In genomic region chr4:36576256-36576655, GRCm38 (mm10) we compare ENCODE assay signal across 32 mouse cellular contexts.
DNase-seq lines count a peak whose midpoint lies in the region; ATAC-seq lines count a peak whose summit lies in the region.
"Had no signal": no experiment of that assay in that cellular context is flagged by ENCODE, and none has a peak within 500 bp of the region (broad histone marks: within the 10 kb centered on the region; RNA-seq: fewer than 3 reads in every experiment).

No protein-coding gene starts in this region.

- no peaks in the 10 kb centered on the region for H3K4me1 ChIP-seq in hindbrain, embryonic 14.5 days (replicated peaks; ENCODE audit: control insufficient read depth, insufficient read depth, low read length)
- H3K4me1 ChIP-seq in hindbrain, embryonic 10.5 days (replicated peaks), result no peaks in the 10 kb centered on the region
- H3K4me1 ChIP-seq in midbrain, embryonic 13.5 days (replicated peaks), result no peaks in the 10 kb centered on the region
- H3K4me1 ChIP-seq in midbrain, embryonic 11.5 days (ENCODE audit: control insufficient read depth, insufficient read depth, low read length), result no peaks in the 10 kb centered on the region
- H3K4me1 ChIP-seq: embryonic facial prominence, embryonic 13.5 days; heart, embryonic 10.5 days; heart, embryonic 15.5 days; limb, embryonic 12.5 days; liver, embryonic 15.5 days; neural tube, embryonic 12.5 days had no signal

- H3K27ac ChIP-seq in hindbrain, embryonic 14.5 days, result no peak overlapping the region
- H3K27ac ChIP-seq in hindbrain, embryonic 10.5 days, result no peak overlapping the region
- H3K27ac ChIP-seq in midbrain, embryonic 13.5 days, result no peak overlapping the region
- no peak overlapping the region for H3K27ac ChIP-seq in midbrain, embryonic 11.5 days (ENCODE audit: low read depth, low read length)
- H3K27ac ChIP-seq: embryonic facial prominence, embryonic 13.5 days; heart, embryonic 10.5 days; heart, embryonic 15.5 days; limb, embryonic 12.5 days; liver, embryonic 15.5 days; neural tube, embryonic 12.5 days; stomach, postnatal 0 days had no signal

- no peak overlapping the region for H3K4me2 ChIP-seq in hindbrain, embryonic 14.5 days (replicated peaks)
- H3K4me2 ChIP-seq in midbrain, embryonic 13.5 days (replicated peaks), result no peak overlapping the region
- no peak overlapping the region for H3K4me2 ChIP-seq in midbrain, embryonic 11.5 days
- H3K4me2 ChIP-seq: embryonic facial prominence, embryonic 13.5 days; heart, embryonic 15.5 days; limb, embryonic 12.5 days; liver, embryonic 15.5 days; lung, embryonic 14.5 days; neural tube, embryonic 12.5 days had no signal

- H3K4me3 ChIP-seq in hindbrain, embryonic 14.5 days (replicated peaks; ENCODE audit: low read length), result no peak overlapping the region
- H3K4me3 ChIP-seq in hindbrain, embryonic 10.5 days, result no peak overlapping the region
- no peak overlapping the region for H3K4me3 ChIP-seq in midbrain, embryonic 13.5 days (replicated peaks)
- H3K4me3 ChIP-seq in midbrain, embryonic 11.5 days (ENCODE audit: low read depth, low read length), result no peak overlapping the region
- H3K4me3 ChIP-seq: embryonic facial prominence, embryonic 13.5 days; erythroblast, embryonic 14.5 days; heart, embryonic 10.5 days; heart, embryonic 15.5 days; limb, embryonic 12.5 days; liver, embryonic 15.5 days; neural tube, embryonic 12.5 days had no signal

- no peaks in the 10 kb centered on the region for H3K27me3 ChIP-seq in hindbrain, embryonic 14.5 days (ENCODE audit: control insufficient read depth, insufficient read depth, low read length)
- no peaks in the 10 kb centered on the region for H3K27me3 ChIP-seq in hindbrain, embryonic 10.5 days (ENCODE audit: insufficient read depth, poor library complexity, severe bottlenecking)
- H3K27me3 ChIP-seq in midbrain, embryonic 13.5 days, result no peaks in the 10 kb centered on the region
- no peaks in the 10 kb centered on the region for H3K27me3 ChIP-seq in midbrain, embryonic 11.5 days (ENCODE audit: control insufficient read depth, insufficient read depth, low read length)
- H3K27me3 ChIP-seq: CH12.LX; embryonic facial prominence, embryonic 13.5 days; heart, embryonic 15.5 days; limb, embryonic 12.5 days; liver, embryonic 15.5 days; neural tube, embryonic 12.5 days had no signal

- H3K9me3 ChIP-seq in hindbrain, embryonic 14.5 days (ENCODE audit: control insufficient read depth, low read length), result no peaks in the 10 kb centered on the region
- no peaks in the 10 kb centered on the region for H3K9me3 ChIP-seq in hindbrain, embryonic 10.5 days
- H3K9me3 ChIP-seq in midbrain, embryonic 13.5 days, result no peaks in the 10 kb centered on the region
- no peaks in the 10 kb centered on the region for H3K9me3 ChIP-seq in midbrain, embryonic 11.5 days (ENCODE audit: control insufficient read depth, low read length)
- H3K9me3 ChIP-seq: embryonic facial prominence, embryonic 13.5 days; heart, embryonic 10.5 days; heart, embryonic 15.5 days; limb, embryonic 12.5 days; liver, embryonic 15.5 days; neural tube, embryonic 12.5 days had no signal

- no peaks in the 10 kb centered on the region for H3K36me3 ChIP-seq in hindbrain, embryonic 14.5 days (replicated peaks; ENCODE audit: control insufficient read depth, insufficient read depth)
- H3K36me3 ChIP-seq in hindbrain, embryonic 10.5 days, result no peaks in the 10 kb centered on the region
- no peaks in the 10 kb centered on the region for H3K36me3 ChIP-seq in midbrain, embryonic 13.5 days
- H3K36me3 ChIP-seq in midbrain, embryonic 11.5 days (ENCODE audit: control insufficient read depth, insufficient read depth, low read length), result no peaks in the 10 kb centered on the region
- H3K36me3 ChIP-seq: embryonic facial prominence, embryonic 13.5 days; heart, embryonic 10.5 days; heart, embryonic 15.5 days; limb, embryonic 12.5 days; liver, embryonic 15.5 days; neural tube, embryonic 12.5 days had no signal

- H3K9ac ChIP-seq in hindbrain, embryonic 14.5 days, result no peak overlapping the region
- H3K9ac ChIP-seq in midbrain, embryonic 13.5 days (replicated peaks), result no peak overlapping the region
- no peak overlapping the region for H3K9ac ChIP-seq in midbrain, embryonic 11.5 days (ENCODE audit: low read length)
- H3K9ac ChIP-seq: embryonic facial prominence, embryonic 13.5 days; heart, embryonic 15.5 days; limb, embryonic 12.5 days; liver, embryonic 15.5 days; lung, embryonic 14.5 days; neural tube, embryonic 12.5 days had no signal

- 62% methylated on average over 3 of the region's 3 CpGs for WGBS in hindbrain, embryonic 14.5 days
- WGBS in hindbrain, embryonic 10.5 days, result 70% methylated on average over 3 of the region's 3 CpGs
- WGBS in midbrain, embryonic 13.5 days, result 60% methylated on average over 3 of the region's 3 CpGs
- 79% methylated on average over 3 of the region's 3 CpGs for WGBS in midbrain, embryonic 11.5 days

- DNase-seq in cerebellum, postnatal 10 days, result peak; percentile 24 to 36
- DNase-seq in hindbrain, embryonic 14.5 days (ENCODE audit: low spot score), result peak; percentile 34
- no peak for DNase-seq in hindbrain, embryonic 10.5 days (ENCODE audit: low spot score)
- no peak for DNase-seq in midbrain, embryonic 11.5 days (ENCODE audit: low spot score, missing footprints)
- no peak for DNase-seq in layer of hippocampus, postnatal 25 days (ENCODE audit: extremely low spot score in 1 of 2, low spot score in 1 of 2)
- DNase-seq: adrenal gland, adult 2 months; adrenal gland, postnatal 36 days; cerebellum, adult 8-10 months; cerebellum, postnatal 36 days; embryo, embryonic 11 days; gastrocnemius, postnatal 25 days; kidney, adult 9 months; kidney, postnatal 10 days; lung, postnatal 14 days; right cerebral cortex, adult 18-20 months; thymus, adult 18-20 months; thymus, postnatal 25 days had no signal

- no peak for ATAC-seq in cerebellum, adult (ENCODE audit: insufficient number of reproducible peaks, low FRiP score, low TSS enrichment)
- peak; percentile 57; the same call in 1 of the 2 replicates for ATAC-seq in hindbrain, embryonic 14.5 days (ENCODE audit: low FRiP score)
- ATAC-seq in midbrain, embryonic 13.5 days, result peak; percentile 58; the same call in 1 of the 2 replicates
- no peak for ATAC-seq in midbrain, embryonic 11.5 days (ENCODE audit: low FRiP score)
- no peak for ATAC-seq in frontal cortex, adult (ENCODE audit: low TSS enrichment)
- ATAC-seq: activated CD4-positive, CD25-positive, alpha-beta regulatory T cell, adult 4 months; intestine, postnatal 0 days had no signal

Comparison
In these comparisons a context has a peak if more than half of its experiments do, and no peak if none do; other contexts are left out.
1. DNase-seq: peak in cerebellum, postnatal 10 days (2 of 2) and hindbrain, embryonic 14.5 days (single experiment); none in hindbrain, embryonic 10.5 days (single experiment), midbrain, embryonic 11.5 days (single experiment) and layer of hippocampus, postnatal 25 days (0 of 2).
2. ATAC-seq: peak in hindbrain, embryonic 14.5 days (single experiment) and midbrain, embryonic 13.5 days (single experiment); none in cerebellum, adult (single experiment), midbrain, embryonic 11.5 days (single experiment) and frontal cortex, adult (single experiment).